Mouse (Mus musculus) liver, embryonic 16.5 days (tissue): Measurements from ENCODE around the gene Fhad1. TPM values are rescaled to one million over a fixed set of nuclear protein-coding genes. Genes with fewer than 3 reads are reported as not detected.

Experiments
- ATAC-seq: fragments of 200-750 bp; cut with Nextera tagmentation; 2 replicates; pipeline ENCODE4 v1.8.0; 2017; ENCODE audit warnings: low read depth, mild to moderate bottlenecking, moderate number of reproducible peaks, moderate library complexity
- H3K27ac ChIP-seq: fragments of 300-500 bp; sonication (generic); 2 replicates; pipeline ENCODE4 v1.5.1; 2014; ENCODE audit warnings: mild to moderate bottlenecking, low read length
- H3K27me3 ChIP-seq: fragments of 300-500 bp; sonication (generic); 2 replicates; pipeline ENCODE4 v1.6.1; 2014; ENCODE audit warnings: low read depth, low read length, mixed read lengths; ENCODE audit not compliant: control insufficient read depth, insufficient read depth
- H3K36me3 ChIP-seq: fragments of 300-500 bp; sonication (generic); 2 replicates; pipeline ENCODE4 v1.6.1; 2014; ENCODE audit warnings: mild to moderate bottlenecking; ENCODE audit not compliant: control insufficient read depth, insufficient read depth
- H3K4me1 ChIP-seq: fragments of 300-500 bp; sonication (generic); 2 replicates; pipeline ENCODE4 v1.6.1; 2014; ENCODE audit warnings: low read depth, low read length, mixed read lengths; ENCODE audit not compliant: control insufficient read depth
- H3K4me2 ChIP-seq: fragments of 300-500 bp; sonication (generic); 2 replicates; pipeline ENCODE4 v1.6.1; 2014; ENCODE audit warnings: low read depth, low read length, mixed read lengths
- H3K4me3 ChIP-seq: fragments of 300-500 bp; sonication (generic); 2 replicates; pipeline ENCODE4 v1.5.1; 2014; ENCODE audit warnings: low read depth, mild to moderate bottlenecking, low read length
- H3K9ac ChIP-seq: fragments of 300-500 bp; sonication (generic); 2 replicates; pipeline ENCODE4 v1.6.1; 2014; ENCODE audit warnings: low read depth, low read length
- H3K9me3 ChIP-seq: fragments of 300-500 bp; sonication (generic); replicated peaks from 2 replicates; pipeline ENCODE4 v1.6.1; 2016; ENCODE audit warnings: low read length; ENCODE audit not compliant: control insufficient read depth
- WGBS: fragments of 180-500 bp; shearing (Covaris S2); extraction: QIAGEN DNeasy Blood & Tissue Kit; methylation state at CpG from one replicate; pipeline ENCODE4 v1.1.7; 2014; ENCODE audit not compliant: insufficient replicate concordance; 5-methylcytosine and 5-hydroxymethylcytosine counted together
- polyA plus RNA-seq: library from polyadenylated mRNA; unstranded; fragments of >200 nt; fragmentation: Nextera tagmentation; extraction: Ambion mirVana; gene quantifications from 2 replicates; pipeline ENCODE4 v1.2.1, GENCODE M21; 2015

Gene Fhad1
- polyA plus RNA-seq, 1 experiment from 2014 or later, result not detected

DNA sequence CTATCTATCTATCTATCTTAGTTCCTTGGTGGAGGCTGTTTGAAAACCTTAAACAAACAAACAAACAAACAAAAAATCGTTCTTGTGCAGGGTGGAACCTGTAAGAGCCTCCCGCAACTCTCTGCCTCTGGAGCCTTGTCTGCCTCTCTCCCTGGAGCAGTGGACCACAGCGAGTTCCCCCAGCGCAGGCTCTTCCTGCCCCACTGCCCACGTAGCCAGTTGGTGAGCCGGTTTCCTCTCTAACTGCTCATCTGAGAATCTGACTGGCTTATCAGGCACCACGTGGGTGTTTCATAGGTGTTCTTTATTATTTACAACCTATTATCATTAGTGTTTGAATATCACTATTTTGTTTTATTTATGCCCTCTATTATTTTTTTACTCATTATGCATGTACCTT, 31.6 kb upstream of the Fhad1 start:
- H3K4me1 ChIP-seq, result peaks cover 42% of the 10 kb centered on the region
- 43% methylated on average over 7 of the region's 7 CpGs for WGBS
- H3K27me3 ChIP-seq, result no peaks in the 10 kb centered on the region
- H3K9me3 ChIP-seq, result no peaks in the 10 kb centered on the region
- H3K27ac ChIP-seq, result no peak overlapping the region
- H3K9ac ChIP-seq, result no peak overlapping the region
- no peak overlapping the region for H3K4me2 ChIP-seq
- no peak overlapping the region for H3K4me3 ChIP-seq
- ATAC-seq, result no peak
- H3K36me3 ChIP-seq, result no peaks in the 10 kb centered on the region

DNA sequence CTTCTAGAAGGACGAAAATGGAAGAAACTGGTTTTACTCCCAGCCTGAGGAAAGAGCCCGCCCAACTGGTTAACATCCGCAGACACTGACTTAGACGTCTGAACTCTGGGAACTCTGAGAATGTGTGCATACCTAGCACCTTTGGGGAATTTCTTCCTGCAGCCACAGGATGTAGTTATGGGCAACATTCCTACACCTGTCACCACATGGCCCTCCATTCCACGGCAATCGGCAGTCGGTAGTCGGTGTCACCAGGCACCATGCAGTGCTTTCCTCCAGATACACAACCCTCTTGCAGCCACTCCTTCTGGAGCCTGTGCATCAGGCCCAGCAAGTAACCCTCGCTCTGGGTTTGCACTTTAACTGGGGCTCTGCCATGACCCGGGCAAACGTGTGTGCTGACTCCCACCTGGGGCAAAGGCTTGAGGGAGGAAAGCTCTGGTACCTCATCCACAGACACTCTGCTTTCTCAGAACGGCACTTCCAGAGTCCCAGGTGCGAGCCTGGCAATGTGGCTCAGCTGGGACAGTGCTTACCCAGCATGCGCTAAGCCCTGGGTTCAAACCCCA, 30.8 kb upstream of the Fhad1 start:
- Histone ChIP-seq H3K36me3 (no peaks in the 10 kb centered on the region), H3K27ac (no peak overlapping the region), H3K4me1 (peaks cover 37% of the 10 kb centered on the region), H3K9ac (no peak overlapping the region), H3K27me3 (no peaks in the 10 kb centered on the region), H3K4me3 (no peak overlapping the region), H3K4me2 (no peak overlapping the region), H3K9me3 (no peaks in the 10 kb centered on the region)
- 69% methylated on average over 14 of the region's 14 CpGs for WGBS
- ATAC-seq, result no peak

DNA sequence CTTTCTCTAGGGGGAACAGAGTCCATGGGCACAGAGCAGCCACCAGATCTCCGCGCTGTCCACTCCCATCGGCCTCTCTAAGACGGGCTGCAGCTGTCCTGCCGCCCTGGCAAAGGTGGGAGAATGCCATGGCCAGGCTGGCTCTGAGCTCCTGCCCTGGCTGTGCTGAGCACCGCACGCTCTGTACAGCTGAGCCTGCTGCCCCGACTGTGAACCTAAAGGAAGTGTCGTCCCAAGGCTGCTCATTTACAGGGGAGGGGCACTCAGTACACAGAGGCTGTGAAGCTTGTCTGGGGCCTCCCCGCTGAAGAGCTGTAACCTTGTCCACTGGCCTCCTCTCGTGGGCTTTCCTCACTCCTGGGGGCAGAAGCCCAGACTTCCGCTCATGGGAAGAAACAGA, 29.6 kb upstream of the Fhad1 start:
- Histone ChIP-seq H3K27me3 (no peaks in the 10 kb centered on the region), H3K4me1 (peaks cover 39% of the 10 kb centered on the region), H3K36me3 (no peaks in the 10 kb centered on the region), H3K4me2 (no peak overlapping the region), H3K9me3 (no peaks in the 10 kb centered on the region), H3K9ac (no peak overlapping the region), H3K27ac (no peak overlapping the region), H3K4me3 (no peak overlapping the region)
- ATAC-seq, result no peak
- WGBS, result 54% methylated on average over 12 of the region's 12 CpGs

DNA sequence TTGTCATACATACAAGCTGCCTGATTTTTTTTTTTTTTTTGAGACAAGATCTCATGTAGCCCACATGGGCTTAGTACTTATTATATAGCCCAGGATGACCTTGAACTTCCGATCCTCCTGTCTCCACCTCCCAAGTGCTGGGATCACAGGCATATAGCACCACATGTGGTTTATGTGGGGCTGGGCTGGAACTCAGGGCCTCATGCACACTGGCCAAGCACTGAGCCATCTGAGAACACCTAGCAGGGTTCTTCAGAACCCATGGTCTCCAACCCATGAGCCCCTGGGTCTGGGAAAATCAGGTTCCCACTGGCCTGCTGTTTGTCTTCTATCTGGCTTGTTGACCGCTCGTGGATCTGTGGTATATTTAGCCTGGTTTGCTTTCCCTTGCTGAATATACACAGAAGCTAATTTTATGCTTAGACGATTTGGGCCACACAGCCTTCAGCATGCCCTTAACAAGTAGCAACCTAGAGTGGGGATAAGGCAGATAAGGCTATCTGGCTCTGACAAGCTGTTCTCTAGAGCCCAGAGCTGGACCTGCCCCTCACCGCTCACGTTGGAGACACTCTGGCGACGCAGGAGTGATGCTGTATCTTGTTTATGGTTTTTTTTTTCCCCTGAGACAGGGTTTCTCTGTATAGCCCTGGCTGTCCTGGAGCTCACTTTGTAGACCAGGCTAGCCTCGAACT, 24.9 kb upstream of the Fhad1 start:
- no peaks in the 10 kb centered on the region for H3K27me3 ChIP-seq
- no peaks in the 10 kb centered on the region for H3K36me3 ChIP-seq
- H3K4me1 ChIP-seq, result peaks cover 25% of the 10 kb centered on the region
- 32% methylated on average over 9 of the region's 9 CpGs for WGBS
- H3K9ac ChIP-seq, result no peak overlapping the region
- no peaks in the 10 kb centered on the region for H3K9me3 ChIP-seq
- no peak overlapping the region for H3K4me3 ChIP-seq
- ATAC-seq, result peak; percentile 94
- peak overlapping the region; percentile 34 for H3K4me2 ChIP-seq
- H3K27ac ChIP-seq, result peak overlapping the region; percentile 45; the same call in 1 of the 2 replicates

DNA sequence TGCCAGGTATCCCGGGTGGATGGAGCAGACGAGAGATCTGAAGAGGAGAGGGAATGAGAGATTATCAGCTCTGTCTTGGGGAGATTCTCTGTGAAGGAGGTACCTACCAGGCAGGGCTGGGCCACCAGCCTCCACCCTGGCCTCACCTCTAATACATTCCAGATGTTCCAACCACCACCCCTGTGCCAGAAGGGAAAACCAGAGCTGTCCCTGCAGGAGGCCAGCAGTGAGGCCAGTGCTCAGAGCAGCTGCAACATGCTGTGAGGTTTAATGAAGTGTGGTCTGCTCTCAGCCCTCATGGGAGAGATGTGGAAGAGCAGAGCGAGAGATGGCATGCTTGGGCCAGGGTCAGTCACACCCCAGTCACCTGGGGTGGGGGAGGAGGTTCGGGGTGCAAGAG, 23.0 kb upstream of the Fhad1 start:
- H3K4me1 ChIP-seq, result peaks cover 20% of the 10 kb centered on the region
- H3K4me3 ChIP-seq, result no peak overlapping the region
- H3K9me3 ChIP-seq, result no peaks in the 10 kb centered on the region
- H3K9ac ChIP-seq, result no peak overlapping the region
- WGBS, result 54% methylated on average over 4 of the region's 4 CpGs
- no peak for ATAC-seq
- H3K36me3 ChIP-seq, result no peaks in the 10 kb centered on the region
- no peak overlapping the region for H3K27ac ChIP-seq
- H3K27me3 ChIP-seq, result no peaks in the 10 kb centered on the region
- H3K4me2 ChIP-seq, result no peak overlapping the region

DNA sequence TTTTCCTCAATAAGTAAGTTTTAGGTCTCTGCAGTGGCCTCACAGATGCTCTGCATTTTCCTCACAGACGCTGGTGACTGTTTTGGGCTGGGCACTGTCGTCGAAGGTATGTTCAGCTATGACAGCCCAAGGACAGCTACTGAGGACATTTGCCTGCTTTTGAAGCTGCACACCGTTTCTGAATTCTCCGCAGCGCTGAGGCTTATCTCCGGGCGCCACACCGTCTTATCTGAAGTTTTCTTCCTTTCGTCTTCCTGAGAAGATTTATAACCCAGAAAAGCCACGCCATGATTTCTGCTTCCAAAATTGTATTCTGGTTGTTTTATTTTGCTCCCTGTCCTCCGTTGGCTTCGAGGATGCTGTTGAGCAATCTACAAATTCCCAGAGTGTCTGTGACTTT, 13.7 kb upstream of the Fhad1 start:
- Histone ChIP-seq H3K4me1 (peaks cover 2% of the 10 kb centered on the region), H3K9ac (no peak overlapping the region), H3K27ac (no peak overlapping the region), H3K36me3 (no peaks in the 10 kb centered on the region), H3K4me3 (no peak overlapping the region), H3K9me3 (no peaks in the 10 kb centered on the region), H3K27me3 (peaks cover 3% of the 10 kb centered on the region), H3K4me2 (no peak overlapping the region)
- ATAC-seq, result no peak
- WGBS, result 9% methylated on average over 13 of the region's 13 CpGs

DNA sequence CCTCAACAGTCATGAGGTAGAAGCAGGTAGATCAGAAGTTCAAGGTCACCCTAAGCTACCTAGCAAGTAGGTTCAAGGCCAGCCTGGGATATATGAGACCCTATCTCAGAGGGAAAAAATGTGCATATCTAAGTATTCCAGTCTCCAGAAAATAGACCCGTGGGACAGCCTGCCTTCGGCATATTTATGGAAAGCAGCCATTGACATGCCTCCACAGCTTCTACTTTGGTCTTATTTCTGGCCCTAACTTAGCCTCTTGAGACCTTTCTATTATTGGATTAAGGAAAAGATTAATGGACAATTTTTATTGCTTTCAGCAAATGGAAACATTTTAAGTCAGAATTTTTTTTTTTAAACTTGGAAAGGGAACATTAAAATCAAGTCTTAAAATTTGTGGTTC, 12.1 kb upstream of the Fhad1 start:
- H3K27ac ChIP-seq, result no peak overlapping the region
- no peak overlapping the region for H3K9ac ChIP-seq
- no peaks in the 10 kb centered on the region for H3K9me3 ChIP-seq
- no peaks in the 10 kb centered on the region for H3K36me3 ChIP-seq
- peaks cover 2% of the 10 kb centered on the region for H3K4me1 ChIP-seq
- ATAC-seq, result no peak
- H3K4me3 ChIP-seq, result no peak overlapping the region
- no peak overlapping the region for H3K4me2 ChIP-seq
- peaks cover 3% of the 10 kb centered on the region for H3K27me3 ChIP-seq
- WGBS, result 72% methylated on average over 2 of the region's 2 CpGs

DNA sequence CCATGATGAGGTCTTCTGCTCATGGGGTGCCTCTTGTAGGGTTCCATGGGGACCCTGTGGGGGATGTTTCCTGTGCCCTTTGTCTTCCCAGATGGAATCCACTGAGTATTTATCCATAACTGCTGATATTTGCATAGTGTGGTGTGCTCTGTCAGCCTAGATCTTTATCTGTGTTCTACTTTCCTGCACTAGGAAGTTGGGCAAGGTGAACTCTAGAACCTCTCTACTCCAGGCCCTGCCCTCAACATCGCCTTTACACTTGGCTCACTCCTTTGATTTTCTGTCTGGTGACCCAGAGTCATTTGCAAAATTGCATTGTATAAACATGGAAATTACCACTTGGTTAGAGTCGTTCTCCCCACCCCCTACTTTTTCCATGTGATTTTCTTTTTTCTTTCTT, 9.7 kb upstream of the Fhad1 start:
- Histone ChIP-seq H3K9ac (no peak overlapping the region), H3K27me3 (peaks cover 3% of the 10 kb centered on the region), H3K4me1 (peaks cover 8% of the 10 kb centered on the region), H3K36me3 (no peaks in the 10 kb centered on the region), H3K27ac (no peak overlapping the region), H3K4me2 (no peak overlapping the region), H3K9me3 (no peaks in the 10 kb centered on the region), H3K4me3 (no peak overlapping the region)
- 66% methylated on average over 2 of the region's 2 CpGs for WGBS
- ATAC-seq, result 0 out of 2 replicates have a peak, but pooled peaks have one; percentile 9

DNA sequence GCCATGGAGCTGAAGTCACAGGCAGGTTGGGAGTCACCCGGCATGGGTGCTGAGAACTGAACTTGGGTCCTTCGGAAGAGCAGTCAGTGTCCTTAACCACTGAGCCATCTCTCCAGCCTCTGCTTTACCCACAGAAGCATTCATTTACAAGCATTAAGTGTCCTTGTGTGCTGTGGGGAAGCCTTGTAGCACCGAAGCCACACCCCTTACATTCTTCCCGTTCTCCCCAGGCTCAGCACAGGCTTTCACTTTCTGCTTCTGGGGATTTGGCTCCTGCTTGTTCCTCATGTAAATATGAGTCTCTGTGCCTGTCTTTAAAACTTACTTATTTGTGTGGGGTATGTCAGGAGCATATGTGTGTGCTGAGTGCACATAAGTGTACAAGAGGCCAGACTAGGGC, 8.3 kb upstream of the Fhad1 start:
- peaks cover 7% of the 10 kb centered on the region for H3K4me1 ChIP-seq
- no peaks in the 10 kb centered on the region for H3K9me3 ChIP-seq
- H3K36me3 ChIP-seq, result no peaks in the 10 kb centered on the region
- no peak overlapping the region for H3K4me2 ChIP-seq
- no peak overlapping the region for H3K9ac ChIP-seq
- no peak overlapping the region for H3K4me3 ChIP-seq
- peaks cover 3% of the 10 kb centered on the region; the same call in 1 of the 2 replicates for H3K27me3 ChIP-seq
- no peak for ATAC-seq
- 53% methylated on average over 4 of the region's 4 CpGs for WGBS
- H3K27ac ChIP-seq, result no peak overlapping the region
